Mouse (Mus musculus) limb, embryonic 11.5 days (tissue): Measurements from ENCODE around the gene Ttc7. TPM values are rescaled to one million over a fixed set of nuclear protein-coding genes. Genes with fewer than 3 reads are reported as not detected.

Source experiments
- ATAC-seq: fragments of 200-750 bp; cut with Nextera tagmentation; 2 replicates; pipeline ENCODE4 v1.8.0; 2017; ENCODE audit warnings: low read depth; ENCODE audit not compliant: insufficient number of reproducible peaks, low FRiP score, low TSS enrichment
- DNase-seq: peaks from one replicate; pipeline ENCODE4 v3.0.0-alpha.2; 2015; ENCODE audit warnings: low spot score
- H3K27ac ChIP-seq: fragments of 300-500 bp; sonication (generic); replicated peaks from 2 replicates; pipeline ENCODE4 v1.5.1; 2014; ENCODE audit warnings: low read depth, mild to moderate bottlenecking, low read length
- H3K27me3 ChIP-seq: fragments of 300-500 bp; sonication (generic); 2 replicates; pipeline ENCODE4 v1.6.1; 2014; ENCODE audit warnings: mild to moderate bottlenecking, low read length, mixed read lengths; ENCODE audit not compliant: control insufficient read depth, insufficient read depth
- H3K36me3 ChIP-seq: fragments of 300-500 bp; sonication (generic); 2 replicates; pipeline ENCODE4 v1.6.1; 2014; ENCODE audit warnings: mild to moderate bottlenecking, low read length, moderate library complexity, mixed read lengths; ENCODE audit not compliant: control insufficient read depth, insufficient read depth
- H3K4me1 ChIP-seq: fragments of 300-500 bp; sonication (generic); 2 replicates; pipeline ENCODE4 v1.6.1; 2014; ENCODE audit warnings: low read length, mixed read lengths; ENCODE audit not compliant: control insufficient read depth, insufficient read depth
- H3K4me2 ChIP-seq: fragments of 300-500 bp; sonication (generic); 2 replicates; pipeline ENCODE4 v1.6.1; 2014; ENCODE audit warnings: low read depth, mild to moderate bottlenecking, moderate library complexity; ENCODE audit not compliant: severe bottlenecking
- H3K4me3 ChIP-seq: fragments of 300-500 bp; sonication (generic); 2 replicates; pipeline ENCODE4 v1.5.1; 2014; ENCODE audit warnings: low read depth, low read length
- H3K9ac ChIP-seq: fragments of 300-500 bp; sonication (generic); 2 replicates; pipeline ENCODE4 v1.6.1; 2014; ENCODE audit warnings: mild to moderate bottlenecking, low read length
- H3K9me3 ChIP-seq: fragments of 300-500 bp; sonication (generic); 2 replicates; pipeline ENCODE4 v1.6.1; 2016; ENCODE audit warnings: low read length; ENCODE audit not compliant: control insufficient read depth
- WGBS: fragments of 180-500 bp; shearing (Covaris S2); extraction: QIAGEN DNeasy Blood & Tissue Kit; methylation state at CpG from one replicate; pipeline ENCODE4 v1.1.7; 2014; 5-methylcytosine and 5-hydroxymethylcytosine counted together
- polyA plus RNA-seq: library from polyadenylated mRNA; unstranded; fragments of >200 nt; fragmentation: Nextera tagmentation; extraction: Ambion mirVana; gene quantifications from 2 replicates; pipeline ENCODE4 v1.2.1, GENCODE M21; 2014

Gene Ttc7
- polyA plus RNA-seq, 1 experiment from 2014 or later: 1.8 TPM

GRCm38 (mm10) chr17:87264054-87264830, 18.4 kb upstream of the Ttc7 start:
- no peaks in the 10 kb centered on the region for H3K9me3 ChIP-seq
- peak overlapping the region; percentile 89; the same call in 1 of the 2 replicates for H3K9ac ChIP-seq
- H3K36me3 ChIP-seq: peaks cover 5% of the 10 kb centered on the region; the same call in 1 of the 2 replicates
- ATAC-seq (no peak), DNase-seq (no peak)
- peaks cover 9% of the 10 kb centered on the region for H3K4me1 ChIP-seq
- WGBS: 93% methylated on average over 11 of the region's 11 CpGs
- H3K4me2 ChIP-seq: peak overlapping the region; percentile 81; the same call in 1 of the 2 replicates
- no peaks in the 10 kb centered on the region for H3K27me3 ChIP-seq
- H3K27ac ChIP-seq: no peak overlapping the region
- peak overlapping the region; percentile 61 for H3K4me3 ChIP-seq

DNA sequence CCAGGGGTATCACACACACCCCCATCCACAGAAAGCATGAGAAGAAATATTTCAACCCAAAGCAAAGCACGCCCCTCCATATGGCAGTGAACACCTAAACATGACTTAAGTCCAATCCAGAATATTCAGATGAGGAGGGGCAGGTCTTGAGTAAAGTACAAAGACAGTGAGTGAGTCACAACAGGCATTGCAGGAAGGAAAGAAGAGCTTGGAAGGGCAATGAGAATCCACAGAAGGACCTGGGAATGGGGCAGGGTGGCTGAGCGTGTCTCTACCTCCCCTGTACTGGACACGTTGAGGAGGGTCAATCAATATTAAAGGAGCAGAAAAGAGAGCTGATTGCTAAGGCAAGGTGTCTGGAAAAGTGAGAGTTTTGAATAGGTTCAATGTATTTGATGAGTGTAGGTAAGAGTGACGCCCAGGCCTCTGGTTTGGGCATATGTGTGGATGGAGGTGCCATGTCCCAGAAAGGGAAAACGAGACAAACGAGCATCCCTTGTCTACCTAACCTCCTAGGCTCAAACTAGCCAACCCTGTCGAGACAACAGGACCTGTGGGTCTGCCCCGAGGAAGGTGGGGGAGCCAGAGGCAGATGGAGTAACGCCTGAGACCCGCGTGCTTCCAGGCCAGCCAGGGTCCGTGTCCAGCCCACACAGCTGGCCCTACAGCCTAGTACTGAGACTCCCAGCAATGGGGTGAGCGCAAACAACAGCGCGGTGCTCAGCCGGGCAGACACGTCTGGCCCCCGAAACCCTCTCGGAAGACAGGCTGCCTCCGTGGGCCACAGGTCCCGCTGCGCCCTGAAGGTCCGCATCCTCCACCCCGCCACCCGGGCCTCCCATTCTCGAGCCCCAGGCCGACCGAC, 17.5 kb upstream of the Ttc7 start:
- Histone ChIP-seq H3K9ac (peak overlapping the region; percentile 89), H3K9me3 (no peaks in the 10 kb centered on the region), H3K4me1 (peaks cover 9% of the 10 kb centered on the region), H3K4me2 (peak overlapping the region; percentile 81), H3K4me3 (peak overlapping the region; percentile 61), H3K27me3 (no peaks in the 10 kb centered on the region), H3K27ac (no peak overlapping the region), H3K36me3 (peaks cover 5% of the 10 kb centered on the region; the same call in 1 of the 2 replicates)
- DNase-seq: no peak
- ATAC-seq: peak; percentile 66
- WGBS: 7% methylated on average over 28 of the region's 28 CpGs

GRCm38 (mm10) chr17:87265792-87266186, 16.9 kb upstream of the Ttc7 start, which contains the start of gene Mcfd2:
Gene Mcfd2 (minus strand): TSS chr17:87265935.
- peaks cover 9% of the 10 kb centered on the region for H3K4me1 ChIP-seq
- peak; percentile 90 for ATAC-seq

DNA sequence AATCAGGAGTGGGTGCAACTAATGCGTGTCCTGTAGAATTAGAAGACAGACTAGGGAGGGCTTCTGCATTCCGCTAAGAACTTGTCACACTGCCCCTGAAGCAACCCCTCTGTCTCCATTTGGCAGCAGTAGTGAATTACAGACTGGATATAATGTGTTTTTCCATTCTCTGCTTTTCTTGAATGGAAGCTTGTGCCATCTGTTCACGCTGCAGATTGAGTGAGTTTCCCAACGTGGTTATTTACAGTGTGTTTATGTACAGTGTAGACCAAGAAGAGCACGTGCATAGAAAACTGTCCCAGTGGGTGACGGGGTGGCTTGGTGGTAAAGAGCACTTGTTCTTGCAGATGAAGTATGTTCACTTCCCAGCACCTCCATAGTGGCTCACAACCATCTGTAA, 13.2 kb upstream of the Ttc7 start:
- H3K4me3 ChIP-seq: no peak overlapping the region
- peaks cover 6% of the 10 kb centered on the region for H3K4me1 ChIP-seq
- no peak overlapping the region for H3K9ac ChIP-seq
- no peaks in the 10 kb centered on the region for H3K27me3 ChIP-seq
- WGBS: 87% methylated on average over 6 of the region's 6 CpGs
- no peaks in the 10 kb centered on the region for H3K36me3 ChIP-seq
- H3K27ac ChIP-seq: no peak overlapping the region
- peaks cover 3% of the 10 kb centered on the region; the same call in 1 of the 2 replicates for H3K9me3 ChIP-seq
- H3K4me2 ChIP-seq: no peak overlapping the region
- no peak for DNase-seq
- no peak for ATAC-seq

More at GRCm38 (mm10) chr17:87265792-87266186, 16.9 kb upstream of the Ttc7 start, which contains the start of gene Mcfd2:
- no peaks in the 10 kb centered on the region for H3K27me3 ChIP-seq
- DNase-seq: peak; percentile 99
- H3K36me3 ChIP-seq: peaks cover 4% of the 10 kb centered on the region; the same call in 1 of the 2 replicates
- 0 out of 2 replicates have a peak within 1 kb of the TSS, but pooled peaks have one; percentile 15 for H3K27ac ChIP-seq
- H3K9me3 ChIP-seq: no peaks in the 10 kb centered on the region
- H3K4me2 ChIP-seq: peak within 1 kb of the TSS; percentile 81
- WGBS: under 1% methylated on average over 34 of the region's 41 CpGs
- peak within 1 kb of the TSS; percentile 89 for H3K9ac ChIP-seq
- H3K4me3 ChIP-seq: peak within 1 kb of the TSS; percentile 61

- DNase-seq (no peak), ATAC-seq (no peak)
- Histone ChIP-seq H3K4me3 (no peak overlapping the region), H3K27ac (no peak overlapping the region), H3K4me2 (no peak overlapping the region), H3K4me1 (no peaks in the 10 kb centered on the region), H3K9ac (no peak overlapping the region), H3K9me3 (peaks cover 3% of the 10 kb centered on the region; the same call in 1 of the 2 replicates), H3K36me3 (no peaks in the 10 kb centered on the region), H3K27me3 (no peaks in the 10 kb centered on the region)
- 56% methylated on average over 15 of the region's 15 CpGs for WGBS
Observed at GRCm38 (mm10) chr17:87275363-87276341, 7.0 kb upstream of the Ttc7 start.

GRCm38 (mm10) chr17:87282007-87282705, 530 bp upstream of the Ttc7 start:
- Histone ChIP-seq H3K9me3 (no peaks in the 10 kb centered on the region), H3K4me2 (peak overlapping the region; percentile 99), H3K27ac (peak overlapping the region; percentile 81), H3K4me1 (0 out of 2 replicates have a peak, but pooled peaks cover 3% of the 10 kb centered on the region), H3K4me3 (peak overlapping the region; percentile 72), H3K27me3 (peaks cover 14% of the 10 kb centered on the region), H3K9ac (peak overlapping the region; percentile 84), H3K36me3 (no peaks in the 10 kb centered on the region)
- DNase-seq (peak; percentile 90), ATAC-seq (peak; percentile 83)
- WGBS: under 1% methylated on average over 44 of the region's 44 CpGs

- H3K36me3 ChIP-seq: no peaks in the 10 kb centered on the region
- peak; percentile 48 for ATAC-seq
- H3K9me3 ChIP-seq: no peaks in the 10 kb centered on the region
- H3K4me1 ChIP-seq: 0 out of 2 replicates have a peak, but pooled peaks cover 3% of the 10 kb centered on the region
- H3K4me2 ChIP-seq: peak overlapping the region; percentile 99
- WGBS: under 1% methylated on average over 54 of the region's 56 CpGs
- H3K27me3 ChIP-seq: peaks cover 14% of the 10 kb centered on the region
- DNase-seq: peak; percentile 71
- H3K4me3 ChIP-seq: peak overlapping the region; percentile 72
- H3K9ac ChIP-seq: peak overlapping the region; percentile 84
- H3K27ac ChIP-seq: no peak overlapping the region
Observed at GRCm38 (mm10) chr17:87283055-87283754, 519 bp downstream of the Ttc7 start.
